Mouse (Mus musculus): ENCODE results near the gene Gstm6.
A peak's percentile ranks its signal among the peaks of the same experiment; 100 is the strongest.
"Not testable (repeated sequence)": the region's sequence is repeated elsewhere in the genome, so short reads cannot be mapped to it uniquely, and the experiment has no call there.

Gstm6 gene

DNA sequence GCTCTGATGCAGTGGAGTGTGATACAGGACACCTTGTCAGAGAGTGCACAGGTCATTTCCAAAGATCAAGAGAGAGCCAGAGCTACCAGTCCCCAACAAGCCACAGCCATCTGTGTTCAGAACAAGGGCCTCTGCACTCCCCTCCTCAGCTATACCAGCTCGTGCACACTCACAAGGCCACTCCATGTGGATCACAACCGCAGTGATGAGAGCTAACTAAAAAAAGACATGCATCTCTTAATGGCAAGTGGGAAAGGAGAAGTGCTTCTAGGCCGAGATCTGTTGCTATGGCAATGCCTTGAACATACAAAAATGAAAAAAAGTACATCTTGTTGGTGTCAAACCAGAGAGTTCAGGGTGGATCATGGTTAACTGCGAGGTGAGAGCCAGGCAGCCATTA, 3.7 kb downstream of the Gstm6 start:
- no peak for DNase-seq

DNA sequence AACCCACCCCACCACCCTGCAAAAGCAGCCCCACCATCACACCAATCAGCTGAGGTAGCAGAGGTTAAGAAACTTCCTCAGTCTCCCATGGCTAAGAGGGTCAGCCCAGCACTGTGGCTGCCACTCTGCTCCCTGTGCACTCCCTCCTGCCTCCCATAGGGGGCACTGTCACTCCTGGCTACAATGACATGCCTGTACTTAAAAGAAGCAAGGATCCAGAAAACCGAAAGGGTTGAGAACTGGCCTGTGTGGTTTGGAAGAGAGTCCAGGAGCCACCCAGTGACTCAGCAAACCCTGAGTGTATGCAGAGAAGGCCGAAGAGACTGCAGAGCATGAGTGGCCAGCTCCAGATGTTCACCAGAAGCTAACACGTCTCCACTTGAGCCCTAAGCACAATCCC, 4.1 kb downstream of the Gstm6 start:
- DNase-seq = peak; percentile 68

DNA sequence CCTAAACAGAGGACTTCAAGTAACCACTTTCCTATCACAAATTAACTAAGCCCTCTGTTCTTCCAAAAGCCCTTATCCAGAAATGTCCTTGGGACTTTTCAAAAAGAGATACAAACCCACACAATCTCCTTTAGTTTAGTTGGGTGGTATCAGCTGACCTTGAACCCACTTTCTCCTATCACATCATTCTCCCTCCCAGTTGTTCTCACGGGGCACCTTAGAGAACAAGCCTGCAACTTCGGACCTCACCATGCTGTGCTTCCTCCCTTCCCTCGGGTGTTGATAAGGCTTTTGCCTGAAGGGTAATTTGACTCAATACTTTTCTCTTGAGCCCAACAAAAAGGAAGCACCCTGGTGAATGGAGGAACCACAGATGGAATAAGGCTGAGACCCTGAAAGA, 7.7 kb downstream of the Gstm6 start:
- no peak for DNase-seq

DNA sequence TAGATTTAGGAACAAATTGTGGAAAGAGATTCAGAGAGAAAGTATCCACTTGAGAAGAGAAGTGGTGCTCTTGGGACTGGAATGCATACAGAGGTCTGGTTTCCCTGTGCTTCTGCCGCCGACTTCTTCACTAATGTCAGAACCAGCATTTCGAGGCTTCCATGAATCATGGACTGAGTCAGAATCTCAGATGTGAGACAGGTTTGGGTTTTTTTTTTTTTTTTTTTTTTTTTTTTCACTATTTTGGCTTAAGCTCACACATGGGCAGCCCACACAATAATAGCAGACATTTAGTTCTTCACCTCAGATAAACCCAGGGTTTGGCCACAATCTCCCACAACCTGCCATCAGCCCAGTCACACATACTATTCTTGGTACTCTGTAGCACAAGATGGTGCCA, 8.3 kb downstream of the Gstm6 start:
- no peak for DNase-seq

DNA sequence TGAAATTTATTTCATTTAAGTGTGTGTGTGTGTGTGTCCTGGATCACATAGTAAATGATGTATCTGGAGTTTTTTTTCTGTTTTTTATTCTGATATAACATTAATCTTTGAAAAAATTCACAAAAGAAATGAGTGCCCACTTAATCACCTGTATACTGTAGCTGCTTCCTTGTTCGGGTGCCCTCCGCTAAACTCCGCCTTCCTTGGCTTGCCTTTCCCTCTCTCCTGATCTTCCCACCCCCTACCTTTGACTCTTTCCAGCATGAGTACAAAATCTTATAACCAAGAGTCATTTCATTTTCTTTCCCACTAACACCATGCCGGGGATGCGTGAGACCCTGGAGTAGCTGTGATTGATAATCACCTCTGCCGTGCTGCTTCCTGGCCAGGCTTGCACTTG, 11.4 kb downstream of the Gstm6 start:
- no peak for DNase-seq

DNA sequence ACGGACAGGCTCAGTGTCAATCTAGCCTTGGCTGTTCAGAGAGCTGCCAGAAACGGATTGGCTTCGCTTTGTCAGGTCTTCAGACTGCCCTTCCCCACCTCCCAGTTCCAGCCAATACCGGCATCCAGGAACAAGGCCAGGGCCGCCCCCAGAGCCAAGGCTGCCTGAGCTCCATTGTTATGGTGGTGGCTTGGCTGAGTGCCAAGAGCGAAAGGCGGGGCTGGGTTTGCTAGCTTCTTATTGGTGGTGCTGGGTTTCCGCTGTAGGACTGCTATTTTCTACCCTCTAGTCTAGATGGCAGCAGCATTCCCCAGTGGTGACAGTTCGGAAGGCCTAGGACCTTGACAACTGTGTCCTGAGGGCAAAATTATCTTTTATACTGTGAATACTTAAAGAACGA, 11.9 kb downstream of the Gstm6 start, which contains the start of gene Gstm7:
Gene Gstm7, minus strand, starts transcription at position 148 of the 400 bp plus-strand sequence.
- peak; percentile 88 for DNase-seq

DNA sequence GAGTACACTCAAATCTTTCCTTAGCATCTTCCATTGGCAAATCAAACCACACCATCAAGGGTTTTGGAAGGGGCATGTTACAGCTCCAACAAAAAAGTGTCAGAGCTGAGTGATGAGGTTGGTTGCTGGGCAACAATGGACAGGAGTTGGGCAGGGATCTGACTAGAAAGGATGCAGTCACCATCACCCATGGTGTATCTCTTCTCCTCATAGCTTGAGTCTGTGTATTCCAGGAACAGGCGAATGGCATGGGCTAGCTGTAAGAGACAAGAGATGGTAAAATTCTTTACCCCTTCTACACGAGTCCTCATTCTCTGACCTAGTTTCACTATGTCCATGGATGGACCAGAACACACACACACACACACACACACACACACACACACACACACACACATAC, 12.4 kb downstream of the Gstm6 start:
- DNase-seq = no peak

DNA sequence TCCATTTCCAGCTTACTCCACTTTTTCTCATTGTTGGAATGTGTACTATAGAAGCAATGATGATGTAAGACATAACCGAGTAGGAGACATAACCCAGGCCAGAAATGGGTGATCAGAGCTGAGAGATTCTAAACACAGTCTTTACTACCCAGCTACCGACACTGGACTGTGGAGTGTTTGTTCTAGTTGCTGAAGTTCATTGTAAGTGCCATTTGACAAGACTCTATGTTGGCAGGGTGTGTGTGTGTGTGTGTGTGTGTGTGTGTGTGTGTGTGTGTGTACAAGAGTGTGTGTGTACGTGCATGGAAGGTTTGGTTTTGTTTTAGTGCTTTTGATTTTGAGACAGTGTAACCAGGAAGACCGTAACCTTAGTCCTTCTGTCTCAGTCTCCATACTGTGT, 13.8 kb downstream of the Gstm6 start:
- no peak for DNase-seq

DNA sequence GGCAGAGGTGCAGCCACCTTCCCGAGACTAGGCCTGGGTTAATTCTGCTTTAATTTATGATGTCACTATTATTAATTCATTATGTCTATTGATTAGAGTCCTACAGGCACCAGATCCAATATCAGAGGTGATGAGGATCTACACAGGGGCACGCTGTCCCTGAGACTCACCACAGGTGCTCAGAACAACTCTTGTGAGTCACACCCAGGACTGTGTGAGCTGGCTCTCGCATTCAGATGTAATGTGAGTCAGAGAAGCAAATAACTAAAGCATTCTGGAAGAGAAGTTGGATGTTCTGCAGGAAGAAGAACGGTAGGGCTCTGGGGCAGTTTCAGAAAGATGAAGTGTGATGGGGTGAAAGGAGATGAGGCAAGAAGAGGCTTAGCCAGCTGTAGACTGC, 14.3 kb downstream of the Gstm6 start:
- no peak for DNase-seq

DNA sequence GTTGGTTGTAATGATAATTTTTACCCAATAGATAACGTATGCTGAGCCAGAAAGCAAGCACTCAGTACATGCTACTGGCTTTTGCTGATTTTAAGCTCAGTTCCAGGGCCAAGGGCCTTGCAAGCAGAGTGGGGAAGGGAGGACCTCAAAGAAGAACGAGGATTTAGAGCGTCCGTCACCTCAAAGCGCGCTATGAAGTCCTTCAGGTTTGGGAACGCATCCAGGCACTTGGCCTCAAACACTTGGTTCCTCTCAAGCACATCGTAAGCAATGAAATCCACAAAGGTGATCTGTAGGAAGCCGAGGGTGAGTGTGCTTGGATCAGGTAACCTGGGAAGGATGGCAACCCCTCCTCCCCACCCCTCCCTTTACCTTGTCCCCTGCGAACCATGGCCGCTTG, 14.9 kb downstream of the Gstm6 start:
- DNase-seq = no peak

DNA sequence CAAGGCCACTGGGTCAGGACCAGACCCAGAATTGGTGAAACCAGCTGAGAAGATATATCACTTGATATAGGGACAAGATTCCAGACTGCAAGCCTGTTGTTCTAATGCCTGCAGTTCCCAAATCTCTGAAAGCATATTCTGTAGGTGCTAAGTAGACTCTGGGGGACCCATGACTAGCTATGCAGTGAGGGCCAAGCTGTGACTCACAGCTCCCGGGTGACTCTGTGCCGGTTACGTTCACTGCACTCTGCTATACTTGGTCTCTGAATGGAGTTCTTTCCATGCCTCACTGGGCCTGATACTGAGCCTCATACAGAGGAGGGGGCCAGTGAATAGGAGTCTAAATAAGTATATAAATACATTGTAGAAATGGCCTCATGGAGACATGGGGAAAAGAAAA, 15.7 kb downstream of the Gstm6 start:
- no peak for DNase-seq

DNA sequence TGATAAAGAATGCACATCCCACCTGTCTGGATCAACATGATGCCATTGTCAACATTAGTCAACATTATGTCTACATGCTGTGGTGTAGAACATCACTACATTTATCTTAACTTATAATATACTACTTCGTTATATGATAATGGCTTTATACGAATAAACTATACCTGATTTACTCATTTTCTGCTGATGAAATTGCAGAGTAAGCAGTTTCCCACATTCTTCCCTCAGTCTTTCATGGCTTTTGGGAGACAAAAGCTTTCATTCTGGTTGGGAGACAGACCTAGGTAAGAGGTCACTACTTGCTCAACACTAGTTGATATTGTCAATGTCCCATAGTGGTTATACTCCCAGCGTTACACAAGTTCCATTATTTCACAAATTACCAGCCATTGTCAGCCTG, 18.2 kb downstream of the Gstm6 start:
- no peak for DNase-seq

DNA sequence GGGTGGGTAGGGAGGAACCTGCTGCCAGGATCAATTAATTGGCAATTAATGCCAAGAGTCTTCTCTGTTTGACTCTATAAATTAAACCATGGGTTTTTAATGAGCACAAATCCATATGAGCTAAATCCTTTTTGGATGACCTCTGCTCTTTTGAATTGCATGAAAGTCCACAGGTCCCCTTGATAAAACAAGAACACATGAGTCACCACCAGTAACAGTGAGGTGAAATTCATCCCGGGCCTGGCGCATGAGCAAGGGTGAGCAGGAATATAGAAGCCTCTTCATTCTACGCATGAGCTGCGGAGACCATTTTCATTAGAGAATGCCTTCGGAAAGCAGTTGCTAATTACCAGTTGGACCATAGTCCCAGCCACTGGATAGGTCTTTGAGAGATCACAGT, 23.2 kb downstream of the Gstm6 start:
- DNase-seq = no peak

DNA sequence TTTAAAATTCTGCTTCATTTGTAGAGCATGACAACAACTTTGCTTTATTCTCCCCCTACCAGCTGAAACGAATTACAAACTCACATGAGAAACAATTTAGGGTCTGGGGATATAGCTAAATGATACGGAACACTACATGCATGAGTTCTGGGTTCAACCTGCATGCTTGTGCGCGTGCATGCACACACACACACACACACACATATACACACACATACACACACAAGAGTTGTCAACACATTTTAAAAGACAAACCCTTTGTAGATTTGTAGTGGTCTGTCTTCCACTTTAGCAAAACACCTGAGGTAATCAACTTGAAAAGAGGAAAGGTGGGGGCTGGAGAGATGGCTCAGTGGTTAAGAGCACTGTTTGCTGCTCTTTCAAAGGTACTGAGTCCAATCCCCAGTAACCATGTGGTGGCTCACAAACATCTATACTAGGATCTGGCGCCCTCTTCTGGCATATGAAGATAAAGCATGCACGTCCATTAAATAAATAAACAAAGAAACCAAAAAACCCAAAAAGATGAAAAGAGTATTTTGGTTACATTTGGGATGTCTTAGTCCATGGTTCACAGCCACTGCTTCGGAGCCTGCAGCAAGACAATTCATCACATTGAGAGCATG, 25.7 kb downstream of the Gstm6 start:
- peak; percentile 59 for DNase-seq

DNA sequence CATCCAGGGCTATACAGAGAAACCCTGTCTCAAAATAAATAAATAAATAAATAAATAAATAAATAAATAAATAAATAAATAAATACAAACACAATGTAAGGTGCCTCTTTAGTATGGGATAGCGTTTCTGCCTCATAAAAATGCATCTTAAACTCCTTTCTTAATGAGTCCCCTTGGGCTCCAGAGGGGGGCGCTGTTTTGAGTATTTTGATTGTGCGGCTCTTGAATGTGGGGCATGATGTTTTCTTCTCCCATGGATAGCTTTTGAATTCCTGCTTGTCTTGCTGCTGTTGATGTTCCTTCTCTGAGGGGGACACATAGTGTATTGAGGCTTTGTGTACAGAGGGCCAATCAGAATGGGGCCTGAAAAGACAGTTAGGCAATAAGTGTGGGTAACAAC, 26.5 kb downstream of the Gstm6 start:
- DNase-seq = peak; percentile 13

DNA sequence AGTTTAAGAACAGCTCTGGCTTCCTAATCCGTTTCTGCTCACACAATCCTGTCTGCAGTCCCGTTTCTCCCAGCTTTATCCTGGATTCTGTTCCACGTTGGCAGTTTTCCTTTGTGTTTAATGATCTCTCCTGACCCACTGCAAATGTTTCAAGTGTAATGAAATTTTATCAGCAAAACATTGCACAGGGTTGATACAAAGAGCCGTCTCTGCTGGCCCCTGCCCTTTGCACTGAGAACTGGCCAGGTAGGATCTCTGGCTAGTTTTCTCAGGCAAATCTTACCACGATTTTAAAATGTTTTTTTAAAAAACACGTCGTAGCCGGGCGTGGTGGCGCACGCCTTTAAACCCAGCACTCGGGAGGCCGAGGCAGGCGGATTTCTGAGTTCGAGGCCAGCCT, 26.9 kb downstream of the Gstm6 start:
- no peak for DNase-seq

DNA sequence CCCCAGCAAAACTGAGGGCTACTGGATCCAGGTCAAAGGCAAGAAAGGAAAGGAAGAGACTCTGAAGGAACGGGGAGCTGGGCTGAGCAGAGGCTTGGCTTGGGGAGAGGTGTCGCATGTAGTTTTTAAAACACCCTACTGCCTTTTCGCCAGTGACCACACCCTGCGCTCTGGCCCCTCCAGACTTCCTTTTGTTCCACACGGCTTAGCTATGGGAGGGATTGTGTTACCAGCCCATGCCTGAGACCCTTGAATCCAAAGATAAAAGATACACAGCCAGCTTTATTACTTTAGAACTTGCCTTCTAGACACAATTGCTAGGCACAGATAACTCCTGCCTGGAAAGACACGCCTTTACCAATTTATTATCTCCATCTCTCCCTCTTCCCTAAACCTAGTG, 37.6 kb downstream of the Gstm6 start:
- DNase-seq = no peak

DNA sequence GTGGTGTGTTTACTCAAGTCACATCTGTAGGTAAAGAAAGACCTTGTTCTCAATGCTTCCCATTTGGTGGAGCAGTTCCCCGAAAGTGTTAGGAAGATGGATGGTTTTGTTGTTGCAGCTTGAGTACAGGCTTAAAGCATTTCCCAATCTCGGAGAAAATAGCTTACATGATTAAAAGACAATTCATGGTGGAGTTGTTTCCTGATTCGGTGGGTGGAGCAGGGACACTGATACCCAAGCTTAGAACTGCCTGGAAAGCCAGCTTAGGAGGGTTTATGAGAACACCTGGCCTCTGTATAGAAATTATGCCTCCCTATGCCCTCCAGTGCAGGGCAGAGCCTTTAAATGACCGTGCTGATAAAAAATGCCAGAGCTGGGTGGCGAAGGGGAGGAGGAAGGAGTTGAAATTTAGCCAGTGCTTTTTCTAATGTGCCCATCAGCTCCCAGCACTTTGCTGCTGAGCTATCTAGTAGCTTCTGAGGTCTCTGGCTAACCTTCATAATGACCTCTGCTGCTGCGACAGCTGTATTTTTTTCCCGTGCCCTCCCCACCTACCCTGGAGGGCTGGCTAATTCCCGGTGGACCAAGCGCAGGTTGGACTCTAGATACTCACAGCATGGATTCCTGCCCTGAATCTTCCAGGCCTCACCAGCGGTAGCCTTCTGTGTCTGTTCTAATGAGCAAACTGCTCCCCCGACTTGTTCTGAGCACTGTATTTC, 42.4 kb downstream of the Gstm6 start:
- no peak for DNase-seq

DNA sequence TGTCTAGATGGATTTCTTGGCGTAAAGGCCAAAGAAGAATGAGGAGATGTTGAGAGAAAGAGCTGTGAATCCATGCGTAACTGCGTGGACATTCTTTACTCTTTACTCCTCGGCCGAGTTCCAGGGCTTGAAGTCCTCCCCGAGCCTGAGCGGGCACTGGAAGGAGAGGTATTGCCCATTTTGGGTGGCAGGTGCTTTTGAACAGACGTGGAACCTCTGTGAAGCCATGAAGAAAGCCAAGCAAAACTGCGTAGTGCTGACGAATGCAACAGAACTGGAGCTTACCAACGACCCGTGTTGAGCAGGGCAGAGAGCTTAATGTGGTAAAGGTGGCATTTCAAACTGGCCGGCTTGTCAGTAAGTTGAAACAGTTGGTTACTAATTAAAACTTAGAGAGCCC, 44.9 kb downstream of the Gstm6 start:
- no peak for DNase-seq

DNA sequence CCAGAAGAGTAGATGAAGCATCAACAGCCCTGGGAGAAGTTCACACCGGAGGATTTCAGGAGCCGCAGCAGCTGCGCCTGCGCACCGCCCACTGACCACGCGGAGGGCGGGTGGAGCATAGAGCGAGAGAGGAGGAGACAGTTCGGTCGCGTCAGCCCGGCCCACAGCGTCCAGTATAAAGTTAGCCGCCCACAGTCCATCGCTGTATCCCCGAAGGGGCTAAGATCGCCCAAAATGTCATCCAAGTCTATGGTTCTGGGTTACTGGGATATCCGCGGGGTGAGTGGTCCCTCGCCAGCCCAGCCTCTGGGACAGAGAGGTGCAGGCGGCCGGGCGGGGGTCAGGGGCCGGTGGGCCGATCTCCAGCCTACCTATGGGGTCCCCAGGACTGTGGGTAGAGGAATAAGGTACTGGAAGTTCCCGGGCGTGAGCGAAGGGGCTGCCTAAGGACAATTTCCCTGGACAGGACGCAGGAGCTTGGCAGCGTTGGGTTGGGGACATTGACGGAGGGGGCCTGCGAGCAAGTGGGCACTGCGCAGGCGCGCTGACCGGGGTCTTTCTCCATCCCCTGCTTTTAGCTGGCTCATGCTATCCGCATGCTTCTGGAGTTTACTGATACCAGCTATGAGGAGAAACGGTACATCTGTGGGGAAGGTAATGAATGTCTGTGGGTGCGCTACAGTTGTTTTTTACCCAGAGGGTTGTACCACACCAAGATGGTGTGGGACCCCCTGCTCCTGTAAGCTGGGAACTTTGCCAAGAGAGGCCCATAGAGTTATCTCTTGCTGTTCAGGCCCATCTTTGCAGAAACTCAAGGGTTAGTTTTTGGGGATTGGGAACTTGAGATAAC, 47.6 kb downstream of the Gstm6 start, which contains the start of gene Gstm5:
Gene Gstm5, plus strand, starts transcription at position 102 of the 850 bp plus-strand sequence.
- DNase-seq = peak; percentile 17

DNA sequence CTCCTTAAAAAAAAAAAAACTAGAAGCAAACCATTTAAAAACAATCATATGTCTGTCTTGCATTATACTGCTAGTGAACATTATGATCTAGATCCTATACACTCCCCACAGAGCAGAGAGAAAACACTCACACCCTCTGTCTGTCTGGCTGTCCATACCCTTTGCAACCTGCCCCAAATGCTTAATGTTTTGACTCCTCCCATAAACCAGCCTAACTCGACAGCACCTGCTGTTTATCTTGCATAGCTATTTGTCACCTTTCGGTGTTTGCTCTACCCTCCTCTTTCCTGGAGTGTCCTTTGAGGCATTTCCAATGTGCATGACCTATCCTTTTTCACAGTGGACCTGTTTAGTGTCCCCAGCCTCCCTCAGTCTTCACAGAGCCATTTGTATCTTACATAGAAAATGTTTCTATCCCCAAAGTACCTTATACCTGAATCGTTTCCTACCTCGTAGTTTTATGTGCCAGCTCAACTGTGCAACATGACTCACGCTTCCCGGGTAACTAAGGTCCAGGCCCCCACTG, 48.3 kb downstream of the Gstm6 start:
- DNase-seq = no peak

DNA sequence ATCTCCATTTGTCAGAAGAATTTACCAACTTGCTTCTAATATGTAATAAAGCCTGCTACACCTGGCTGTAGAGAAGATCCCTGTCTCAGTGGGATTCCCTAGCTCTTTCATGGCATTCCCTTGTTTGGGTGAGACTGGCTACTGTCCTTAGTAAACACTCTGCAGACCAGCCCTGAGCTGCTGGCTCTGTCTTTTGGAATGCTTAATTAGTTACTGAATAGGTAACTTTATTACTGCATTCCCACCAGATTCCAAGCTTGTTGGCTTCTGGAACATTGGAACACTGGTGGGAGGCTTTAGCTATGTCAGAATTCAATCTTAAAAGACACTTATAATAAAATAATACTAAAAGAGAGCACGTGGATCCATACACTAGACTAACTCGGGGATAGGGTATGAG, 54.3 kb downstream of the Gstm6 start:
- not testable (repeated sequence) for DNase-seq
